Mouse (Mus musculus): Measurements from ENCODE around the gene Gm11757. TPM values are rescaled to one million over a fixed set of nuclear protein-coding genes. Genes with fewer than 3 reads are reported as not detected.
"Not testable (repeated sequence)": the region's sequence is repeated elsewhere in the genome, so short reads cannot be mapped to it uniquely, and the experiment has no call there.

The Gm11757 gene
- not detected in 2 replicates for polyA plus RNA-seq (2014; fragmentation: Nextera tagmentation; extraction: Ambion mirVana)

- ATAC-seq (ENCODE audit: low read depth) = not testable (repeated sequence)
These were observed at the start of gene Gm11757 for GRCm38 (mm10) chr4:73891012-73891411. Gene Gm11757, minus strand, starts transcription at chr4:73891112.

GRCm38 (mm10) chr4:73920660-73921059 is 29.7 kb upstream of the Gm11757 start, which contains the start of gene Gm11756:
Gene Gm11756, minus strand, starts transcription at chr4:73920760.
- not testable (repeated sequence) for H3K4me1 ChIP-seq (ENCODE audit: control insufficient read depth, insufficient read depth, low read length); H3K4me3 ChIP-seq (ENCODE audit: low read depth, low read length); ATAC-seq (ENCODE audit: low read depth); H3K9me3 ChIP-seq (ENCODE audit: control insufficient read depth, low read length); H3K9ac ChIP-seq (replicated peaks; ENCODE audit: low read depth, low read length); H3K27me3 ChIP-seq (ENCODE audit: control insufficient read depth, insufficient read depth, low read length); H3K27ac ChIP-seq (ENCODE audit: low read depth, low read length); H3K4me2 ChIP-seq (ENCODE audit: low read depth, low read length); H3K36me3 ChIP-seq (ENCODE audit: control insufficient read depth, insufficient read depth, low read length)
- 82% methylated on average over 6 of the region's 6 CpGs for WGBS

More at GRCm38 (mm10) chr4:73891012-73891411, at the start of gene Gm11757:
- not testable (repeated sequence) for H3K4me1 ChIP-seq (ENCODE audit: control insufficient read depth, insufficient read depth, low read length); H3K27ac ChIP-seq (ENCODE audit: low read depth, low read length); H3K4me2 ChIP-seq (ENCODE audit: low read depth, low read length); H3K27me3 ChIP-seq (ENCODE audit: control insufficient read depth, insufficient read depth, low read length); H3K36me3 ChIP-seq (ENCODE audit: control insufficient read depth, insufficient read depth, low read length); H3K9me3 ChIP-seq (ENCODE audit: control insufficient read depth, low read length); H3K4me3 ChIP-seq (ENCODE audit: low read depth, low read length); H3K9ac ChIP-seq (replicated peaks; ENCODE audit: low read depth, low read length)
- WGBS = no CpG with 5 or more reads among the region's 4 CpGs

GRCm38 (mm10) chr4:73905853-73906252 is 14.9 kb upstream of the Gm11757 start, which contains the start of gene Gm13871:
Gene Gm13871, minus strand, starts transcription at chr4:73905953.
- H3K27me3 ChIP-seq (ENCODE audit: control insufficient read depth, insufficient read depth, low read length); H3K9me3 ChIP-seq (ENCODE audit: control insufficient read depth, low read length); H3K36me3 ChIP-seq (ENCODE audit: control insufficient read depth, insufficient read depth, low read length); ATAC-seq (ENCODE audit: low read depth); H3K4me1 ChIP-seq (ENCODE audit: control insufficient read depth, insufficient read depth, low read length); H3K4me2 ChIP-seq (ENCODE audit: low read depth, low read length); H3K4me3 ChIP-seq (ENCODE audit: low read depth, low read length); H3K9ac ChIP-seq (replicated peaks; ENCODE audit: low read depth, low read length); H3K27ac ChIP-seq (ENCODE audit: low read depth, low read length): not testable (repeated sequence)
- no CpG with 5 or more reads among the region's 4 CpGs for WGBS

- not testable (repeated sequence) for H3K36me3 ChIP-seq (ENCODE audit: control insufficient read depth, insufficient read depth, low read length); H3K4me3 ChIP-seq (ENCODE audit: low read depth, low read length); H3K27me3 ChIP-seq (ENCODE audit: control insufficient read depth, insufficient read depth, low read length); ATAC-seq (ENCODE audit: low read depth); H3K27ac ChIP-seq (ENCODE audit: low read depth, low read length); H3K4me1 ChIP-seq (ENCODE audit: control insufficient read depth, insufficient read depth, low read length); H3K4me2 ChIP-seq (ENCODE audit: low read depth, low read length); H3K9me3 ChIP-seq (ENCODE audit: control insufficient read depth, low read length); H3K9ac ChIP-seq (replicated peaks; ENCODE audit: low read depth, low read length)
- WGBS = no CpG with 5 or more reads among the region's 4 CpGs
These were observed 14.7 kb downstream of the Gm11757 start, which contains the start of gene Gm11758 for GRCm38 (mm10) chr4:73876166-73876565. Gene Gm11758, minus strand, starts transcription at chr4:73876266.

Other genes starting within 250 kb of the Gm11757 start
- gene Gm11239, start 222.8 kb downstream of the Gm11757 start, polyA plus RNA-seq (2014; fragmentation: Nextera tagmentation; extraction: Ambion mirVana) = not detected in 2 replicates
- gene Gm428, start 207.6 kb downstream of the Gm11757 start, polyA plus RNA-seq (2014; fragmentation: Nextera tagmentation; extraction: Ambion mirVana) = not detected in 2 replicates
- gene Rasef, start 100.1 kb downstream of the Gm11757 start, polyA plus RNA-seq (2014; fragmentation: Nextera tagmentation; extraction: Ambion mirVana) = 0.60 and 0.62 TPM in 2 replicates
- gene Gm11758, start 14.8 kb downstream of the Gm11757 start, polyA plus RNA-seq (2014; fragmentation: Nextera tagmentation; extraction: Ambion mirVana) = not detected in 2 replicates
- not detected in 2 replicates for gene Gm13871, start 14.8 kb upstream of the Gm11757 start, polyA plus RNA-seq (2014; fragmentation: Nextera tagmentation; extraction: Ambion mirVana)
- gene Gm11756, start 29.6 kb upstream of the Gm11757 start, polyA plus RNA-seq (2014; fragmentation: Nextera tagmentation; extraction: Ambion mirVana) = not detected in 2 replicates
- gene 2310002L09Rik, start 59.7 kb upstream of the Gm11757 start, polyA plus RNA-seq (2014; fragmentation: Nextera tagmentation; extraction: Ambion mirVana) = not detected in 2 replicates
- 41.8 and 45.8 TPM in 2 replicates for gene Frmd3, start 122.3 kb upstream of the Gm11757 start, polyA plus RNA-seq (2014; fragmentation: Nextera tagmentation; extraction: Ambion mirVana)

Data from neural tube, embryonic 14.5 days (tissue).